Mouse (Mus musculus) erythroid progenitor cell, adult 5-6 weeks (primary cell): ENCODE data around the gene Shkbp1. TPM values are rescaled to one million over a fixed set of nuclear protein-coding genes. Genes with fewer than 3 reads are reported as not detected.
A peak's percentile ranks its signal among the peaks of the same experiment; 100 is the strongest.

ENCODE experiments used
- ATAC-seq: replicated peaks from 2 replicates; pipeline ENCODE4 v1.8.0; 2016; ENCODE audit warnings: moderate number of reproducible peaks, mild to moderate bottlenecking, moderate TSS enrichment, inconsistent platforms; ENCODE audit not compliant: poor library complexity, low FRiP score, severe bottlenecking
- total RNA-seq, 2 experiments: library from RNA; stranded (forward) in 1 of 2; stranded (reverse) in 1 of 2; fragments of 150-400 nt in 1 of 2; fragments of 186-747, 209-891 nt in 1 of 2; gene quantifications; 2 replicates each; pipeline versions ENCODE4 v1.2.3 to v1.2.4; 2015 to 2017; ENCODE audit warnings: low replicate concordance in 2 of 2

The Shkbp1 gene
- total RNA-seq, 2 experiments from 2014 or later: 5.1 to 20.5 TPM

- ATAC-seq: peak; percentile 82
Measured at GRCm38 (mm10) chr7:27335928-27336823, 19.6 kb downstream of the Shkbp1 start.

- ATAC-seq: no peak
Measured at GRCm38 (mm10) chr7:27335011-27335720, 20.7 kb downstream of the Shkbp1 start.

- ATAC-seq: no peak
Measured at GRCm38 (mm10) chr7:27334405-27334911, 21.4 kb downstream of the Shkbp1 start.

- no peak for ATAC-seq
Measured at GRCm38 (mm10) chr7:27333316-27333941, 22.4 kb downstream of the Shkbp1 start.

GRCm38 (mm10) chr7:27332353-27333199 lies 23.2 kb downstream of the Shkbp1 start:
- no peak for ATAC-seq

- no peak for ATAC-seq
Measured at GRCm38 (mm10) chr7:27331854-27332253, 24.0 kb downstream of the Shkbp1 start.

- ATAC-seq: no peak
Measured at GRCm38 (mm10) chr7:27331541-27331851, 24.3 kb downstream of the Shkbp1 start.

- ATAC-seq: peak; percentile 65
Measured at GRCm38 (mm10) chr7:27330709-27331540, 24.9 kb downstream of the Shkbp1 start.

GRCm38 (mm10) chr7:27329981-27330380 lies 25.8 kb downstream of the Shkbp1 start:
- ATAC-seq: no peak

- ATAC-seq: no peak
Measured at GRCm38 (mm10) chr7:27329326-27329947, 26.4 kb downstream of the Shkbp1 start.

- no peak for ATAC-seq
Measured at GRCm38 (mm10) chr7:27328648-27329047, 27.2 kb downstream of the Shkbp1 start.

- ATAC-seq: no peak
Measured at GRCm38 (mm10) chr7:27328161-27328560, 27.7 kb downstream of the Shkbp1 start.

GRCm38 (mm10) chr7:27327500-27327899 lies 28.3 kb downstream of the Shkbp1 start:
- ATAC-seq: no peak

- no peak for ATAC-seq
Measured at GRCm38 (mm10) chr7:27326101-27326880, 29.5 kb downstream of the Shkbp1 start.

GRCm38 (mm10) chr7:27325697-27326096 lies 30.1 kb downstream of the Shkbp1 start:
- no peak for ATAC-seq

- ATAC-seq: no peak
Measured at GRCm38 (mm10) chr7:27324928-27325327, 30.9 kb downstream of the Shkbp1 start.

- ATAC-seq: no peak
Measured at GRCm38 (mm10) chr7:27324161-27324560, 31.7 kb downstream of the Shkbp1 start.

GRCm38 (mm10) chr7:27323001-27323400 lies 32.8 kb downstream of the Shkbp1 start:
- ATAC-seq: no peak
